Mouse (Mus musculus) layer of hippocampus, adult 8-10 months (tissue): ENCODE data around the gene Cwc22. TPM values are rescaled to one million over a fixed set of nuclear protein-coding genes. Genes with fewer than 3 reads are reported as not detected.
A peak's percentile ranks its signal among the peaks of the same experiment; 100 is the strongest.

Experiments used
- DNase-seq, 2 experiments: peaks; one replicate each; pipeline ENCODE4 v3.0.0; 2022; ENCODE audit warnings: low spot score in 2 of 2
- total RNA-seq, 4 experiments: library from RNA; stranded (reverse); gene quantifications; 2 replicates each; pipeline ENCODE4 v1.2.4; 2022

Gene Cwc22
- total RNA-seq, result 10 to 100 TPM; 27.1 to 41.8 (median 32.2) TPM

DNA sequence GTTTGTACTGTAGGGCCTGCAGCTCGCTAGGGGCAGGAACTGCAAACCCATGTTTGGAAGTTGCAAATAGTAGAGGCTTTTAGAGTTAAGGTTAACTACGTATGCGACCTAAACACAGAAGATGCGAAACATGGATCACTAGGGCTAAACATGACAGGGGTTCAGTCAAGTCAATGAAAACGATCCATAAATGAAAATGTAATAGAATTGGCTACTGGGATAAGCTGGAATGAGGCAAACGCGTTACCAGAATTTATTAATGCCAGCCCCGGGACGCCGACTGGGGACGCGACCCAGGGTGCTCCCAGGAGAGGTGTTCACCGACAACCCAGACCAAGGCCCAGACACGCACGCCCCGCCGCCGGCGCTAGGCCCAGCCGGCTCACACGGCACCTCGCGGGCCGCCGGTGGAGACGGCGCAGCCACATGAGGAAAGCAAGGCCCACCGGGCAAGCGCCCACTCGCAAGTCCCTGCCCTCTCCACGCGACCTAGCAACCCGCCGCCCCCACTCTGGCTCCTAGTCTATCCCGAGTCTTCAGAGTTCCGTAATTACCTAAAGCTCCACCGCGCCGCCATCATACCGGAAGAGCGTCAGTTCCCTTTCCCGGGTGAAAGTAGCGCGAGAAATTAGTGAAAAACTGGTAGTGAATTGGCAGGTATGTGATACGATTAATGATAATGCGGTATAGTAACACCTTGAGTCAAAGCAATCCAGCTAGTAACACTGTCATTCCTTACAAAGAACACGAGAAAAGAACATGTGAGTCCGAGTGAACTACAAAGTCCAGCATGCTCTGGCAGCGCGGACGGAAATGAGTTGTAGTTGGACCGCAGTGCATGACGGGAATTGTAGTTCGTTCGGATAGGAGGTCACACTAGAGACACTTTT lies at the start of gene Cwc22:
Gene Cwc22 (minus strand): TSS at position 780 of the 890 bp plus-strand sequence.
- DNase-seq, result peak; percentile 86 to 91

DNA sequence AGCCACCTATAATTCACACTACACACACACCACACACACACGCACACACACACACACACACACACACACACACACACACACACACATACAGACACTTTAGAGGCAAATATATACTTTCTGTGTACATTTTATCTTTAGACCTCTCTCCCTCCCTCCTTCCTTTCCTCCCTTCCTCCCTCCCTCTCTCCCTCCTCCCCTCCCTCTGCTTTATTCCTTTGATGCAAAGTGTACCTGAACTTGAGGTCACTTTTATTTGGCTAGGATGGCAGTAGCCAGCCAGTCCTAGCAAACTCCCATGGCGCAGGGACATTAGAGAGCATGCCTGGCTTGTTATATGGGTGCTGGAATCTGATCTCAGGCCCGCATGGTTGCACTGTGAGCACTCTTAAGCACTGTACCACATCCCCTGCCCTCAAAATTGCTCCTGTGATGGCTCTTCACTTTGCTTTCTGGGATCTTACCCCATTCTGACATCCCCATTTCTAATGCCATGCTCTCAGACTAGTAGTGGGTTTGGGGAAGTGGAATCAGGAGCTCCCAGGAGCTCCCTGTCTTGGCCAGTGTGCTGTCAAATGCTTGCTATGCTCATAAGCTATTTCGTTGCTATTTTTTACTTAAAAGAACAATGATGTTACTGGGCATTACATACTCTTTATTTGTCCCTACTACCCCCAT lies 47.7 kb upstream of the Cwc22 start:
- no peak for DNase-seq

DNA sequence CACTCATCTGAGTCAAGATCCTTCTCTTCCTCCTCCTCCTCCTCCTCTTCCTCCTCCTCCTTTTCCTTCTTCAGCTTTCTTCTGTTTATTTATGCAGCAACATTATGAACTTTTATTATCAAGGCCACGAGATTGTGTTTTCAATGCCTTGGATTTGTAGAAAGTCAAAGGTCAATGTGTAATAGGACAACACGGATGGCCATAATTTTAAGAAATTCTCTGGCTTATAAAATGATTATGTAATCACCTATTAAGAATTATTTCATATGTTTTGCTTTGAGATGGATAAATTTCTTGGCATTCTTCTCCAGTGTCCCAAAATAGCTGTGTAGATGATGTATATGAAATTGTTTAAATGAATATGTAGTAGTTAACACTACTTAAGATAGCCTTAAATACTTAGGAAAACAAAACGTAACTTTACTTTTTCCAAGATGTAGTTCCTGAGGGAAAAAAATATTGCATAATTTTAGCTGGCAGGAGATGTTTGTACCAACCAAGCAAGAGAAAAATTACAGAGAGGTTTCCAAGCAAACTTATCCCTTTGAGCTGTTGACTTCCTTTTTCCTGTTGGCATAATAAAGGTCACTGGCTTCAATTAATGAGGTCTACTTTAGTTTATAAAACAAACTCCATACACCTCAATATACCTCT lies 46.9 kb upstream of the Cwc22 start:
- DNase-seq, result no peak

DNA sequence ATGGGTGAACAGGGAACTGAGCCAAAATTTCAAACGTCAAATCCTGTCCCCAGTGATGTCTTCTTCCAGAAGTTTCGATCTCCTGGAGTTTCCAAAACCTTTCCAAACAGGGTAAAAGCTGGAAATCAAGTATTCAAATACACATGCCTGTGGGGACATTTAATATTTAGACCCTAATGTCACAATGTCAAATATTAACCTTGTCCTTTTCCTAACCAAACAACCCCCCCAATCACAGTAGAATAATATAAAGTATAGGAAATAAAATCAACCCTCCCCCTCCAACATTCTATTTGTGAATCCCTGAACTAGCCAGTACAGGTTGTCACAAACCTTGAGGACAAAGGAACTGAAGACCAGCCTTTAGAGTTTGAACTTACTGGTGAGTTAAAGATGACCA lies 44.6 kb upstream of the Cwc22 start:
- DNase-seq, result no peak

DNA sequence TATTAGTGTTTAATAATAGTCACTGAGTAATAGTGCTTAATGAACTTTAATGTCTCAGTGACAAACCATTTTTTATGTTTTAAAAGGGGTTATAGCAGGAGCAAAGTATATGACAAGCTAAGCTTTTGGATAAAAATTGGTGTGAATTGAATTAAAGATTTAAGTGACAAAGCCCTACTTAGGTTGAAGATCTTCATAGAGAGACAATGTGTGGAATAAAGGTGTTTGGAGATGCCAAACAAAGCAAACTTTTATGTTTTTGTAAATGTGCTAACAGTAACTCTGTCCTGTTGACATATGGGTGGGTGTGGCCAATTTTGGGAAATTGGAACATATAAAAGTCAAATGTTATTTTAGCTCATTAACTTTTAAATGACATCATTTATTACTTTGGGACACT lies 43.9 kb upstream of the Cwc22 start:
- DNase-seq, result no peak

DNA sequence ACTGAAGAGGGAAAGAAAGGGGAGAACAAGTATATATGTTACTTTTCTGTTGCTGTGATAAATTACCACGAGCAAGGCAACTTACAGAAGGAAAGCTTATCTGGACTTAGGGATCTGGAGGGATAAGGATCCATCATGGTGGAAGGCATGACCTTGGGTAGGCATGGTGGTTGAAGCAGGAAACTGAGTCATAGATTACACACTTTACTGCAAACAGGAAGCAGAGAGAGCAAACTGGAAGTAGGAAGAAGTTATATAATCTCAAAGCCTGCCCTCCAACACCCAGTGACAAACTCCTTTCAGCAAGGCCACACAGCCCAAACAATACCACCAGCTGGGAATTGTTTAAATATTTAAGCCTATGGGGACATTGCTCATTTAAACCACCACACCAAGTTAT lies 43.2 kb upstream of the Cwc22 start:
- no peak for DNase-seq

DNA sequence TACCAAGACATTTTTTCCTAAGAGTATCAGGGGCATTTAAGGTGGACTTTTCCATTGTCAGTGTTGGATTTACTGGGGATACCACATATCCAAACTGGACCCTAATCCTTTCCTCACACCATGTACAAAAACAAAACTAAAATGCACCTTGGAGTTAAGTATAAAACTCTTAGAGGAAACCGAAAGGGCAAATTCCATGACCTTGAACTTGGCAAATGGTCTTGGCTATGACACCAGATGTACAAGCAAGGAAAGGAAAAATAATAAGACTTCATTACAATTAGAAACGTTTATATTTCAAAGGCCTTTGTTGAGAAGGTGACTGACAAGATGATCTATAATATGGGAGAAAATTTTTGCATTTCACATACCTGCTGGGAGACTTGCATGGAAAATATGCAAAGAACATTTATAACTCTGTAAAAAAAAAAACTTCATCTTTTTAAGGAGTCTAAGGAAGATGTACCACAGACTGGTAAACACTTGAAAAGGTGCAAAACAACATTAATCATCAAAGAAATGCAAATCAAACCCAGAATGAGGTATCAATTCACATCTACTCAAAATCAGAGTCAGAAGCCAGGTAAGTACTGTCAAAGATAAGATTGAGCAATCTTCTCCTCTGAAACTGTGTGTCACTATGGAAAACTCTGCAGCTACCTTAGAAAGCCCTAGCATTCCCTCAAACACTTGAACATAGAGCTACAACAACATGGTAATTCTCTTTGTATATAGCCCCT lies 40.0 kb upstream of the Cwc22 start:
- DNase-seq, result no peak

DNA sequence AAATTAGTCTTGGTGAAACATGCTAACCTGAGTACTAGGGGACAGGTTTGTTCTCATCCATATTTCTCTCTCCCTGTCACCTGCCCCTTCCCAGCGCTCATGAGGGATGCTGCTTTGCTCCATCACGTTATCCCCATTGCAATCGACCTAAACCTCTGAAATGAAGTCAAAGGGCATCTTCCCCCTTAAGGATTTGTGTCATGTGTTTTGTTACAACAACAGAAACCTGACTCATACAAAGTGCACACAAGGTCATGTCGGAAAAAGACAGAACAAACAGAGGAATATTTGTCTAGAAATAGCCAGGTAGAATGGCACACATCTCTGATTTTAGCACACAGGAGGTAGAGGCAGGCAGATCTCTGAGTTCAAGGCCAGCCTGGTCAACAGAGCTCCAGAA lies 38.0 kb upstream of the Cwc22 start:
- DNase-seq, result no peak

DNA sequence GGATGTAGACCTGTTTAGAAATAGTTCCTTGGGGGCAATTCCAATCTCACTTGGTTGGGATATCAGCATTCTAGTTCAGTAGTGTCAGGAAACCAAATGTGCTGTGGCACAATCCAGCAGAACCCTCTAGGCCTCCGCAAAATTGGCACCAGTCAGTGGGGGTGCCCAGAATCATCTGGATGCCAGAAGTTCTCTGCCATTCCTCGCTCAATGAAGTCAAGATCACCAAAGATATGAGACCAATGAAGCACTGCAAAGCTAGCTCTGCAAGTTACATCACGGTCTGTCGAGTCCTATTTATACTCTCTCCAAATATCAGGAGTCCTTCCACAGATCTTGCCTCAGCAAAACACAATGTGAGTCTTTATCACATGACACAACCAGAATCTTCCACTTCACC lies 35.7 kb upstream of the Cwc22 start:
- no peak for DNase-seq

DNA sequence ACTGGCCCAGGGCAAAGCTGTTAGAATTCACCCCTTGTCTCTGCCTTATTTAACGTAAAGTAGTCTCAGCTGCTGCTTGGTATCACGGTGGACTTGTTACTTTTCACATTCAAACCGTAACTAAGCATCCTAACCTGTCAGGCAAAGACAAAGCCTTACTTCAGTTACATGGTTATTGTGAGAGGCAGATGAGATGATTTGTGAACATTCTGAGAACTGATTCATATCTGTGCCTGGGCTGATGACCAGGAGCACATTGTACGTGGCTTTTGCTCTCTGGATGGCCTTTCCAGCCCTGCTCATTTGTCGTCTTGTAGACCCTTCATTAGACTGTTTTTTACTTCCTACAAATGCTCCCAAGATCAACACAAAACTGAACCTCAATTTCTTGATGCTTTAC lies 34.5 kb upstream of the Cwc22 start:
- DNase-seq, result no peak

DNA sequence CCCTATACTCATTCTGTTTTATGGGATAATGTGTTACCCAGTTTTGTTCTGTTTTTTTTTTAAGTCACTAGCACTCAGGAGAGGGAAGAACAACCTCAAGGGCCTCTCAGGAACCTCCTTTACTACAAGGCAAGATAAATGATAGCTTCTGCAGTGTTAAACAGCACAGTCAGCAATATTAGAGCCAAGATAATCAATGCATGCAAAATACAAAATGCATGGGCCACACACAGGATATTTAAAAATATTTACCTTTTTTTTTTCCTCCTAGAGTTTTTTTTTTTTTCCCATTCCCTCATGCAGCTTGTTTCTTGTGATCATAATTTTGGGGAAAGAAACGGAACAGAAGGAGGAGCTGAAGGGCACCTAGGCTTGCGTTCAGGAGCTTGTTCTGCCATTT lies 33.3 kb upstream of the Cwc22 start:
- DNase-seq, result no peak

DNA sequence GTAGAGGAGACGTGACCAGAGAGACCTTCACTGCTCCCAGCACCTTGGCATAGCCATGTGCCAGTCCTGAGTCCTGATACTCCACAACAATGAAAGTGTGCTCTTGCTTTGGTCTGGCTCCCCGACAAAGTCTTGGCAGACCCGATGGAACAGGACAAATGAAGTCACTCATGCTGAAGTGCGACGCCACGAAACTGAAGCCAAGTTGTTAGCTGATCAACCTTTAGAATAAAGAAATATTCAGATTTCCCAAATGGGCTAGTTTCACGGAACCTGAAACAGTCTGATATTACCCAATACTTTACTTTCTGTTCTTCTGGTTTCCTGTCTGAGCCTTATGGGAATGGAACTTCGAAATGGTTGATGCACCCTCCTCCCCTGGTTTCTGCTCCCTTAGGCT lies 32.9 kb upstream of the Cwc22 start:
- no peak for DNase-seq

DNA sequence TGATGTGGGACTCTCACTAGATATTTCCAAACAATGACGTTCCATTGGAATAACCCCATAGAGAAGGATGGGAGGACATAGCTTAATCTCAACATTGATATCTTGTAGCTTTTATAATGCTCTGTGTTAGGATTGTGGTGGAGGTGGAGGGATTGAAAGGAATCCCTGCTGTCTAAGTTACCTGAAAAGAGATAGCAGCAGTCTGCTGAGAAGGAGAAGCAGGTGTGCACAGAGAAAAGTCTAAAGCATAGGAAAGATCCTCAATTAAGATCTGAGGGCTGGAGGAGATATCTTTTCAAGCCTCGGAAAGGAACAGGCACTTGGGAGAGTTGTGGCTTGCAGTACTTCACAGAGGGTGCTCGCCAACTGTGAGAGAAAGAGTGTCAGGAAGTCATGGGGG lies 32.1 kb upstream of the Cwc22 start:
- no peak for DNase-seq

DNA sequence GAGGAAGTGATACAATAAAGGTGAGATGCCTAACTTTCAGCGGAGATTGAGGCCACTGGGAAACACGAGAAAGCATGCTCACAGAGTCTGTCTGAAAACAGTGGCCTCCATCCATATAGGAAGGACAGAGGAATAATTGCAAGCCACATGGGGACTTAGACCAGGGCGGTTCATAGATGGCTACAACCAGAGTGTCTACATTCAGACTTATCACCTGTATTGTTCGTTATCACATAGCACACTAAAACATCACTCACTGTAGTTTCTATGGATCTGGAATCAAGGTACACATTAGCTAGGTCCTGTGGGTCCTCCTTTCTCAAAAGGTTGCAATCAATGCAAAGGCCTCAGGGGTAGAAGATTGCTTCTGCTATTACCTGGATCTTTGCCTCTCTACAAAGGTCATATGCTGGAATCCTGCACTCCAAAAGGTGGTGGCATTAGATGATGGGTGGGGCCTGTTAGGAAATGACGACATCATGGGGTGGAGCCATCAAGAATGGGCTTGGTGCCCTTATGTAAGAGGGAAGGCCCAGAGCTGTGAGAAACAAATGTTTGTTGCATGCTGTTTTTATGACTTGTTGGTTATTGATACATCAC lies 30.2 kb upstream of the Cwc22 start:
- DNase-seq, result no peak

DNA sequence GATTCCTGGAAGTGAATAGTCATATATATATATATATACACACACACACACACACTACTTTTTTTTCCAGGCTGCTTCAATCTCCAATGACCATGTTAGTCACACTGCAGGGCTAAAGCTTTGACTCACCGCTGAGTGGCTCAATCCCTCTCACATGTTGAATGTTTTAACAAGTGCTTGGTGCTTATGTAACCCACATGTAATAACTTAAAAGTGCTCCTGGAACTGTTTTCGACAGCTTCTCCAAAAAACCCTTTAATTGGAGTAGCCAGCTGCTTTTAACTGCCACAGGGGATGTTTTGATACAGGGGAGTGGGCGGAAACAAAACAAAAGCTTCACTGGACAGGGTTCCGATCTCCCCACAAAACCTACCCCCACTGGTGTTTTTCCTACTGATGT lies 29.4 kb upstream of the Cwc22 start:
- peak; percentile 18 to 20 for DNase-seq

DNA sequence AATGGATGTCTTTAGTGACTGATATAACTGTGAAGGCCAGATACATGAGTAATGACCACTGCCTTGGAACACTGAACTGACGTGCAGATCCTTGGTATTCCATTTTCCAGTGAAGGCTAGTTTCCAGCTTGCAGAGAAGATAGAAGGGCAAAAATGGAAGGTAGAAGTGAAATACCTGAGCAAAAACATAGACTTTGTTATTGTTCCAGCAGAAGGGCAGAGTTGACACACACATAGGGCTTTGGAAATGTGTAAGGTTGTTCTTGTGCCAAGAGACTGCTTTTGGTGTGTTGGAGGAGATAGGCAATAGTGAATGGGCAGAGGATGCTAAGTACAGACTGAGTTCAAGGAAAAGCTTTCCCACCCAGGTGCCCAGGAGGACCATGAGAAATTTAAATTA lies 28.8 kb upstream of the Cwc22 start:
- no peak for DNase-seq

DNA sequence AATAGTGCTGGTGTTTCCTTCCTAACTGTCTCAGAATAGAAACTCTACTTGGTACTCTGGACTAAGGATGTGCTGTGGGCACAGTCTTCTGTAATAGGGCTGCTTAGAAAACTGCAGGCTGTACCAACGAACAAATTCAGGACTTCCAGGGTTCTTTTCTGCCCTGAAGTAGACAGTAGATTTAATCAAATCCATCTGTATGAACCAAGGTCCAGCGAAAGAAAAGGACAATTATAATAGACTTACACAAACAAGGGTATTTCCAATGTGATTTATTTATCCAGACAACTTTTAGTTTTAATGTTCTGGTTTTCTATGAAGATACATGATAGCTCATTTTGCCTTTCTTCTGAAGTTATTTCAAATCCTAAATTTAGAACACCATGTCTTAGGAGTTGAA lies 28.2 kb upstream of the Cwc22 start:
- DNase-seq, result no peak

DNA sequence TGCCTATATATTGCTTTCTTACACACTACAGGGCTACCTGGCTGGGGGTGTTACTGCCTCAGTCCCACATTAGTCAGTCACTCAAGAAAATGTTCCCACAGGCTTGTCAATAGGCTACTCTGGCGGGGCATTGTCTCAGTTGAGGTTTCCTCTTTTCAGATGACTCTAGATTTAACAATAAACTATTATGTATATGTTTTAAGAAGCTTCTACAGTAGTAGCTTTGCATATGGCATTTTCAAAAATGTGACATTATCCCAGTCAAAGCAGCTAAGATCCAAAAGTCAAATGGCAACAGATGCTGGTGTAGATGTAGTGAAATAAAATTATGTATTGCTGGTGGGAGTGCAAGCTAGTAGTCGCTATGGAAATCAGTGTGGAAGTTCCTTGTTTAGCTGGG lies 27.1 kb upstream of the Cwc22 start:
- DNase-seq, result no peak

DNA sequence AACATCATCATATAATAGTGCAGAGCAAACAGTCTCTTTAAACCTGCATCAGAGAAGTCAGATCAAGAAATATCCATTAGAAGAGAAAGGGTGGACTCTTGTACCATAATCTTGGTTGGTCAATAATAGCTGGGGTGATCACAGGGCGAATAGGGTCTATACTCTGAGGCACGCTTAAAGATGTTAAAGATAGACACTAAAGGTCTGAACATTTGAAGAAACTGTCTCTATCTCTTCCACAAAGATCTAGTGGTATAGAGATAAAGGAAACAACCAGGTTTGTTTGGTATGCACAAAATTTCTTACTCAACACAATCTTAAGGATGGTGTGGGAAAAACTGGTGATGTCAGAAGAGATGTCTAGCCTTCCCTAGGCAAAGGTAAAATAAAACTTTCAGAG lies 26.4 kb upstream of the Cwc22 start:
- no peak for DNase-seq

DNA sequence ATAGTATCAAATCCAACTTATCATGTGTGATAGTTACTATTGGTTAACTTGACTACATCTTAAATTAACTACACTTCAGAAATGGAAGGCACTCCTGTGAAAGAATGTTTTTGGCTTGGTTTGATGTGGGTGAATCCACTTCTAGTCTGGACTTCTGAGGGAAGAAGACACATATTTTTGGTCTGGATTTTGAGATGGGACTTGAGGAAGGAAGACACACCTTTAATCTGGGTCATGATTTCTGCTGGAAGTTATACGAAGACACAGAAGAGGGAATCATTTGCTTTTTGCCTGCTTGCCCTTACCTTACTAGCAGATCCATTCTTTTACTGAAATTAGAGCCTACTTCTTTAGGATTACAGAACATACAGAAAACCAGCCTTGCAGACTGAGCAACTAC lies 25.7 kb upstream of the Cwc22 start:
- DNase-seq, result no peak

DNA sequence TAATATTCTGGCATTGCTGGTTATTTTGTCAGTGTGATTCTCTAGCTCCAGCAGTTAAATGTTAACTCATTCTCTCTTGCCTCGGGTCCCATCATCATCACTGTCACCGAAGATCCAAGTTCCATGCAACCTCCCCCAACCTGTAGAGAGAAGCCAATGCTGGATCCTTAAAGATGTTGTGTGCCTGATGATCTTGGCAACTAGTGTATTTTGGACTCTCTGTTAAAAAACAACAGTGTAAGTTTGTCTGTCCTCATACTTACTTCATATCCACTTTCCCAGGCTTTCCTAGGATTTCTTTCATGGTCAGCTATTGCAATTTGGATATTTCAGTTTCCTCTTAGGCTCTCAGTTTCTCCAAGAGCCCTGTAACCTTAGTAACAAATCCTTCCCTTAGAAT lies 25.2 kb upstream of the Cwc22 start:
- no peak for DNase-seq
